Mouse (Mus musculus) left cerebral cortex, adult 9 months (tissue): ENCODE measurements at regions not wholly inside any gene's neighbourhood (a gene's known extent, or its start where the extent isn't known, plus 50 kb on each side); places are given as distances from the start of the nearest gene placed in this dataset.

Experiments
- DNase-seq, 2 experiments: peaks; one replicate each; pipeline ENCODE4 v3.0.0; 2022; ENCODE audit warnings: low spot score in 2 of 2

- DNase-seq, result no peak
Observed at GRCm38 (mm10) chr6:54754810-54755209, 61.9 kb upstream of the Znrf2 start.

- no peak for DNase-seq
Observed at GRCm38 (mm10) chr6:54757511-54757911, 59.2 kb upstream of the Znrf2 start.

GRCm38 (mm10) chr6:54758112-54758511, 58.6 kb upstream of the Znrf2 start:
- peak in 1 of 2 experiments; percentile 65 for DNase-seq

GRCm38 (mm10) chr6:54759263-54759662, 57.5 kb upstream of the Znrf2 start:
- no peak for DNase-seq

- peak in 1 of 2 experiments; percentile 47 for DNase-seq
Observed at GRCm38 (mm10) chr6:54759942-54760498, 56.7 kb upstream of the Znrf2 start.

GRCm38 (mm10) chr6:54760541-54760940, 56.2 kb upstream of the Znrf2 start:
- DNase-seq, result no peak

- DNase-seq, result no peak
Observed at GRCm38 (mm10) chr6:54762021-54762420, 54.7 kb upstream of the Znrf2 start.

- no peak for DNase-seq
Observed at GRCm38 (mm10) chr6:54762499-54762898, 54.2 kb upstream of the Znrf2 start.

- no peak for DNase-seq
Observed at GRCm38 (mm10) chr6:54763669-54764068, 53.0 kb upstream of the Znrf2 start.

GRCm38 (mm10) chr6:54765715-54766114, 51.0 kb upstream of the Znrf2 start:
- no peak for DNase-seq

- no peak for DNase-seq
Observed at GRCm38 (mm10) chr6:54766485-54767112, 50.1 kb upstream of the Znrf2 start.
